Mouse (Mus musculus) ES-E14 (cell line): ENCODE data around the gene Cdkn3.

Source experiments
- CHD2 ChIP-seq: IDR thresholded peaks from 2 replicates; pipeline ENCODE4 v1.6.1; 2014; ENCODE audit warnings: mild to moderate bottlenecking, low read depth, low read length, inconsistent platforms
- HCFC1 ChIP-seq: IDR thresholded peaks from 2 replicates; pipeline ENCODE4 v1.6.1; 2012; ENCODE audit warnings: low read length, inconsistent platforms, borderline replicate concordance; ENCODE audit not compliant: insufficient read depth
- ZC3H11A ChIP-seq: IDR thresholded peaks from 2 replicates; pipeline ENCODE4 v1.6.1; 2012; ENCODE audit warnings: low read depth, mild to moderate bottlenecking, inconsistent platforms, low read length, borderline replicate concordance

- TF ChIP-seq HCFC1 (no peak), ZC3H11A (no peak), CHD2 (no peak)
Observed at GRCm38 (mm10) chr14:46734262-46734661, 26.1 kb upstream of the Cdkn3 start.
